Mouse (Mus musculus): Measurements from ENCODE around the gene Polr2b. TPM values are rescaled to one million over a fixed set of nuclear protein-coding genes. Genes with fewer than 3 reads are reported as not detected.
A peak's percentile ranks its signal among the peaks of the same experiment; 100 is the strongest.

Polr2b gene
- total and polyA plus RNA-seq, 3 experiments = 25.4 to 34.5 (median 34.1) TPM

DNA sequence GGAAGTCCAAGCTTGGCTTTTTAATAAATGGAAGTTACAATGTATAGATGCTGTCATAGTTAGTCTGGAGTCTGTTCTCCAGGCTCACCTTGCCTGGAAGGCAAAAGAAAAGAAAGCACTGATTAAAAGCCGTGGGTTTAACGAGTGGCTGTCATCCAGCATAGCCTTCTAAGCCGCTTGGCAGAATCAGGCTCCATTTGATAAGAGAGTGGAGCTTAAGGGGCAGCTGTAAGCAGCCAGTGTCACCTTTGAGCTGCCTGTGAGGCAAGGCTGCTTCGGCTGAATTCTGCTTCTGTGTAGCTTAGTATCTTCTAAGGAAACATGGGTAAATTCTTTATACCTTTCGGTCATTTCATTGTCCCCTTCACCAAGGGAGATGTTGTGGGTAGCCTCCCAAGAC lies 23.0 kb upstream of the Polr2b start:
- H3K27me3 ChIP-seq (ENCODE audit: control insufficient read depth, insufficient read depth, low read length) = no peaks in the 10 kb centered on the region

DNA sequence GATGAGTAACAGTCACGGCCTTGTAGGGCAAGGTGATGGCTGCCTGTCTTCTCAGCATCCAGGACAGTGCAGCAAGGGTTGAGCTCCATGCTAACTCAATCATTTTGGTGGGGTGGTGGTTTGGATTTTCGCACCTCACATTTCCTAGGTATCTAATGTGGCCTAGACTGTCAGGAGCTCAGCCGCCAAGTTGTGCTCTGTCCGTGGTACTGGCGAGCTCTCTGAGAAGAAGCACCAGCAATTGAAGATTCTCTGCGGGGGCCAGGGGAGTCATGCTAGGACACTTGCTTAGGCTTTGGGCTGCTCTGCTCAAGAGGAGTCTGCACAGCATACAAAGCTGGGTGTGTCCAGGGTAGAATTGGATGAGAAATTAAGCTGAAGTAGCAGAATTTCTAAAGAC lies 22.0 kb upstream of the Polr2b start:
- no peaks in the 10 kb centered on the region for H3K27me3 ChIP-seq (ENCODE audit: control insufficient read depth, insufficient read depth, low read length)
- H3K4me1 ChIP-seq (ENCODE audit: control insufficient read depth, insufficient read depth, low read length) = no peaks in the 10 kb centered on the region; the same call in 1 of the 2 replicates
- H3K9ac ChIP-seq (ENCODE audit: low read depth, low read length) = no peak overlapping the region
- H3K4me3 ChIP-seq = no peak overlapping the region
- no peak for DNase-seq
- H3K36me3 ChIP-seq (ENCODE audit: control insufficient read depth, insufficient read depth, low read length) = no peaks in the 10 kb centered on the region; the same call in 1 of the 2 replicates
- 77% methylated on average over 6 of the region's 6 CpGs for WGBS
- H3K79me2 ChIP-seq (replicated peaks; ENCODE audit: control insufficient read depth, insufficient read depth, low read length) = no peaks in the 10 kb centered on the region
- TF ChIP-seq POLR2A (IDR thresholded peaks at IDR 0.05; ENCODE audit: insufficient read depth, low read depth, low read length) (no peak), EP300 (IDR thresholded peaks at IDR 0.05; ENCODE audit: insufficient read depth, low read depth, low read length) (no peak), CTCF (IDR thresholded peaks at IDR 0.05) (no peak)
- H3K27ac ChIP-seq = no peak overlapping the region
- intact Hi-C loops (cut with DNase I) = no loop called here

More for the DNA sequence above, 23.0 kb upstream of the Polr2b start:
- Histone ChIP-seq H3K4me3 (no peak overlapping the region), H3K27ac (no peak overlapping the region), H3K79me2 (replicated peaks; ENCODE audit: control insufficient read depth, insufficient read depth, low read length) (no peaks in the 10 kb centered on the region), H3K9ac (ENCODE audit: low read depth, low read length) (no peak overlapping the region), H3K4me1 (ENCODE audit: control insufficient read depth, insufficient read depth, low read length) (no peaks in the 10 kb centered on the region; the same call in 1 of the 2 replicates), H3K36me3 (ENCODE audit: control insufficient read depth, insufficient read depth, low read length) (no peaks in the 10 kb centered on the region; the same call in 1 of the 2 replicates)
- DNase-seq = no peak
- intact Hi-C loops (cut with DNase I) = no loop called here
- 59% methylated on average over 5 of the region's 5 CpGs for WGBS
- TF ChIP-seq EP300 (IDR thresholded peaks at IDR 0.05; ENCODE audit: insufficient read depth, low read depth, low read length) = no peak
- TF ChIP-seq POLR2A (IDR thresholded peaks at IDR 0.05; ENCODE audit: insufficient read depth, low read depth, low read length) = no peak
- TF ChIP-seq CTCF (IDR thresholded peaks at IDR 0.05) = no peak

DNA sequence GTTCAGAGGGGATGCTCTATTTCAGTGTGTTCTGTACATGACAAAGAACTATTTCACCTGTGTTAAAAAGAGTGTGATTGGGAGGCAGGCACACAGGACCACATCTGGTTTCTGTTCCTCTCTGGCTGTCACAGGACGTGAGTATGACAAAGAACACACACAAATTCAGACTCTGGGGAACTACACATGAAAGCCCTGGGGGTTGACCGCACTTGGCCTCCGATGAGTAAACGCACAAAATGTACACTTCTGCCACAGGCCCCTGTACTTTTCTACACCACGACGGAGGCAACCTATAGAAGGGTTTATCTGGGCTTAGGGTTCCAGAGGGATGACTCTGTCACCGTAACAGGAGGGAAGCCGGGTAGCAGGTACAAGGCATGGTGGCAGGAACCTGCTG lies 20.3 kb upstream of the Polr2b start:
- Histone ChIP-seq H3K4me1 (ENCODE audit: control insufficient read depth, insufficient read depth, low read length) (no peaks in the 10 kb centered on the region; the same call in 1 of the 2 replicates), H3K27me3 (ENCODE audit: control insufficient read depth, insufficient read depth, low read length) (no peaks in the 10 kb centered on the region), H3K9ac (ENCODE audit: low read depth, low read length) (no peak overlapping the region), H3K27ac (no peak overlapping the region), H3K79me2 (replicated peaks; ENCODE audit: control insufficient read depth, insufficient read depth, low read length) (no peaks in the 10 kb centered on the region), H3K4me3 (no peak overlapping the region), H3K36me3 (ENCODE audit: control insufficient read depth, insufficient read depth, low read length) (no peaks in the 10 kb centered on the region)
- peak in 1 of 2 experiments; percentile 20 for DNase-seq
- no peak for TF ChIP-seq EP300 (IDR thresholded peaks at IDR 0.05; ENCODE audit: insufficient read depth, low read depth, low read length)
- TF ChIP-seq POLR2A (IDR thresholded peaks at IDR 0.05; ENCODE audit: insufficient read depth, low read depth, low read length) = no peak
- TF ChIP-seq CTCF (IDR thresholded peaks at IDR 0.05) = no peak
- intact Hi-C loops (cut with DNase I) = no loop called here
- 78% methylated on average over 8 of the region's 8 CpGs for WGBS

DNA sequence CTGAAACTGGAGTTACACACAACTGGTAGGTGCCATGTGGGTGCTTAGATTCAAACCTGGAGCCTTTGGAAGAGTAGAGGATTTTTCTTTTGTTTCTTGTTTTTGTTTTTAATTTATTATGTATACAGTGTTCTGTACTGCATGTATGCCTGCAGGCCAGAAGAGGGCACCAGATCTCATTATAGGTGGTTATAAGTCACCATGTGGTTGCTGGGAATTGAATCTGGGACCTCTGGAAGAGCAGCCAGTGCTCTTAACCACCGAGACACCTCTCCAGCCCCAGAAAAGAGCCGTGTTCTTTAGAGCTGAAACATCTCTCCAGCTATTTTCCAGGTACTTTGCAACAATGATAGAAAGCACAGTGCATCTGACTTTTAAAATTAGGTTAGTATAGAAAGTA lies 19.3 kb upstream of the Polr2b start:
- H3K4me1 ChIP-seq (ENCODE audit: control insufficient read depth, insufficient read depth, low read length) = no peaks in the 10 kb centered on the region; the same call in 1 of the 2 replicates

DNA sequence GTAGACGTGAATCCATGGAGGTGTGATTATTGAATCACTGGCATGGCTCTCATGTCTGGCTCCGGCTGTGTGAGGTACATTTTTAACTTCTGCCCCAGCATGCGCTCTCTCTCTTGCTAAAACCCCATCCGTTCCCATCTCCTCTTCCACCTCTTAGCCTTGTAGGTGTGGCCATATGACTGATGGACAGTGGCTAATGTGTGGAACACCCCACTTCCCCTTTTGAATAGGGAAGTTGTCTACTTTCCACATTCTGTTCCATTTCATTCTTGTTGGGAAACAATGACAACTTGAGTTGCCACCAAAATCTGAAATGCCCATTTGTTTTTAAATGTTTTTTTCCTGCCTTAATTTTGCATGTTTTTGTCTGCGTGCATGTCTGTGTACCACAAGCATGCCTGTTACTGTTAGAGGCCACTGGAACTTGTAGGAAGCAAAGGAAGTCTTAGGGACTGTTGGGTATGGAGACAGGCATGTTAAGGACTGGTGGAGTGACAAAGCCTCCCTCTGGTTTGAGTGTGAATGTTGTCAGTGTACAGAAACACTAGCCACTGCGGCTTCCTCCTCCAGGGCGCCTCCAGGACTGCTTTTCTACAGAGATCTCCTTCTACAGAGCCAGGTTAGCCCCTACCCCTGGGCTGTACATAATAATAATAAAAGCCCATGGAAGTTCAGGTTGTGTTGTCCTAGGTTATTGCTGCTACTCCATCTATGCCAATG lies 17.0 kb upstream of the Polr2b start:
- intact Hi-C loops (cut with DNase I) = no loop called here
- H3K27me3 ChIP-seq (ENCODE audit: control insufficient read depth, insufficient read depth, low read length) = no peaks in the 10 kb centered on the region
- H3K27ac ChIP-seq = no peak overlapping the region
- 89% methylated on average over 7 of the region's 7 CpGs for WGBS
- H3K4me1 ChIP-seq (ENCODE audit: control insufficient read depth, insufficient read depth, low read length) = no peaks in the 10 kb centered on the region
- no peak overlapping the region for H3K4me3 ChIP-seq
- TF ChIP-seq EP300 (IDR thresholded peaks at IDR 0.05; ENCODE audit: insufficient read depth, low read depth, low read length) = no peak
- no peak for TF ChIP-seq CTCF (IDR thresholded peaks at IDR 0.05)
- no peak for DNase-seq
- H3K36me3 ChIP-seq (ENCODE audit: control insufficient read depth, insufficient read depth, low read length) = no peaks in the 10 kb centered on the region
- no peaks in the 10 kb centered on the region for H3K79me2 ChIP-seq (replicated peaks; ENCODE audit: control insufficient read depth, insufficient read depth, low read length)
- H3K9ac ChIP-seq (ENCODE audit: low read depth, low read length) = no peak overlapping the region

More for the DNA sequence above, 19.3 kb upstream of the Polr2b start:
- H3K27me3 ChIP-seq (ENCODE audit: control insufficient read depth, insufficient read depth, low read length) = no peaks in the 10 kb centered on the region
- 90% methylated on average over 2 of the region's 2 CpGs for WGBS
- no peak for TF ChIP-seq POLR2A (IDR thresholded peaks at IDR 0.05; ENCODE audit: insufficient read depth, low read depth, low read length)
- TF ChIP-seq CTCF (IDR thresholded peaks at IDR 0.05) = peak; percentile 14
- H3K9ac ChIP-seq (ENCODE audit: low read depth, low read length) = no peak overlapping the region
- intact Hi-C loops (cut with DNase I) = no loop called here
- H3K4me3 ChIP-seq = no peak overlapping the region
- no peak for DNase-seq
- no peak overlapping the region for H3K27ac ChIP-seq
- no peaks in the 10 kb centered on the region for H3K79me2 ChIP-seq (replicated peaks; ENCODE audit: control insufficient read depth, insufficient read depth, low read length)
- no peaks in the 10 kb centered on the region for H3K36me3 ChIP-seq (ENCODE audit: control insufficient read depth, insufficient read depth, low read length)

DNA sequence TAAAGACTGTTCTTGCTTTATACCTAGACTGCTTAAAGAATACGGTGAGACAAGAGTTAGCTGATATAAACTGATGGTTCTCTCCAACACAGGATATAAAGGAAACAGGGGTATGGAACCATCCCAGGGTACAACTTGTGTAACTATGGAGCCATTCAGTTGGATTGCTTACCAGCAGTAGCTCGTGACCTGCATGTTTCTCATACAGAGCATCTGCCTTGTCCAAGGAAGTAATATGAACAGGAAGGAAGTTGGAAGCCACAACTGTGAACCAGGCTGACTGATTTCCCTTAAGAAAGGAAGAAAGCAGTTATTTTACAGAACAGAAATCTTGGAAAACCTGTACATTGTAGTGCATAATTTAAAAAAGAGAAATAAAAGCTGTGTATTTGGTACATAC lies 10.5 kb upstream of the Polr2b start:
- 77% methylated on average over 2 of the region's 2 CpGs for WGBS
- no peak for DNase-seq
- Histone ChIP-seq H3K4me1 (ENCODE audit: control insufficient read depth, insufficient read depth, low read length) (no peaks in the 10 kb centered on the region), H3K79me2 (replicated peaks; ENCODE audit: control insufficient read depth, insufficient read depth, low read length) (no peaks in the 10 kb centered on the region), H3K27ac (no peak overlapping the region), H3K36me3 (ENCODE audit: control insufficient read depth, insufficient read depth, low read length) (no peaks in the 10 kb centered on the region), H3K27me3 (ENCODE audit: control insufficient read depth, insufficient read depth, low read length) (no peaks in the 10 kb centered on the region), H3K4me3 (no peak overlapping the region), H3K9ac (ENCODE audit: low read depth, low read length) (no peak overlapping the region)
- no peak for TF ChIP-seq EP300 (IDR thresholded peaks at IDR 0.05; ENCODE audit: insufficient read depth, low read depth, low read length)
- no peak for TF ChIP-seq POLR2A (IDR thresholded peaks at IDR 0.05; ENCODE audit: insufficient read depth, low read depth, low read length)
- TF ChIP-seq CTCF (IDR thresholded peaks at IDR 0.05) = no peak
- intact Hi-C loops (cut with DNase I) = no loop called here

Measured in heart, adult 2 months (tissue).